Mouse (Mus musculus): ENCODE results near the gene Alpk1. TPM values are rescaled to one million over a fixed set of nuclear protein-coding genes. Genes with fewer than 3 reads are reported as not detected.

Gene Alpk1
- polyA plus RNA-seq, 1 experiment from 2014 or later = 0.60 TPM

DNA sequence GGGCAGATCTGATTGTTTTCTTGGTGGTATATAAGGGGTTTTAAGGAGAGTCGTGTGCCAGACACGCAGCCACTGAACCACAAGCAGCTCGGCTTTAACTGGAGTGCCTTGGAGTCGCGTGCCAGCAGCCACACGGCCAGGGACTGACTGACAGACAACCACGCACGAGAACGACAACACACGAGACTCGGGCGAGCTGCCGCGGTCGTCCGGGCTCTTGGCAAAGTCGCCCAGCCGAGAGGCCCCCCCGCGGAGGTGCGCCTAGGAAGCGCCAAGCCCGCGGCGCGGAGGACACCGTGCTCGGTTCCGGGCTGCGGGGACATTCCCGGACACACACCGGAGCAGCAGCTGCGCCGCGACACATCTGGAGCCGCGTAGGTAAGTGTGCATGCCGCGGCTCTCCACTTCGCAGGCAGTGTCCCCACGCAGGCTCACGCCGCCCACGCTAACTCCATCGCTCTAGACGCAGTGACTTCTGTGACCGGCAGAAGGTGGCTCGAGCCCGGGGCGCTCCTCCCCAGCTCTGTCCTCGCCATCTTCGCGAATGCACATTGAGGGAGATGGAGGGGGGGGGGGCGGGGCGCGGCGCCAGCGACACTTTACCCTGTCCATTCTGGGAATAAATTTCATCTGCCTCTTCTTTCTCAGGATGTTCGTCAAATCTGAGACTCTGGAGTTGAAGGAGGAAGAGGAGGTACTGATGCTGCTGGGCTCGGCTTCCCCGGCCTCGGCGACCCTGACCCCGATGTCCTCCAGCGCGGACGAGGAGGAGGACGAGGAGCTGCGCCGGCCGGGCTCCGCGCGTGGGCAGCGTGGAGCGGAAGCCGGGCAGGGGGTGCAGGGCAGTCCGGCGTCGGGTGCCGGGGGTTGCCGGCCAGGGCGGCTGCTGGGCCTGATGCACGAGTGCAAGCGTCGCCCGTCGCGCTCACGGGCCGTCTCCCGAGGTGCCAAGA is 147.0 kb downstream of the Alpk1 start, which contains the start of gene Neurog2:
Neurog2 (plus strand) TSS at position 56 of the 953 bp plus-strand sequence.
- H3K27me3 ChIP-seq (ENCODE audit: control insufficient read depth, insufficient read depth, low read length) = peaks cover 72% of the 10 kb centered on the region
- no peak for DNase-seq (ENCODE audit: low spot score)
- peaks cover 7% of the 10 kb centered on the region for H3K4me1 ChIP-seq (ENCODE audit: control insufficient read depth, insufficient read depth, low read length)
- H3K4me2 ChIP-seq (ENCODE audit: low read depth, low read length) = peak within 1 kb of the TSS; percentile 64
- H3K36me3 ChIP-seq (replicated peaks; ENCODE audit: control insufficient read depth, insufficient read depth, low read depth, low read length) = no peaks in the 10 kb centered on the region
- peak within 1 kb of the TSS; percentile 34 for H3K9ac ChIP-seq (replicated peaks; ENCODE audit: low read length)
- WGBS = under 1% methylated on average over 90 of the region's 92 CpGs
- no peaks in the 10 kb centered on the region for H3K9me3 ChIP-seq (replicated peaks; ENCODE audit: control insufficient read depth, low read length)
- ATAC-seq (replicated peaks; ENCODE audit: insufficient number of reproducible peaks, low FRiP score, low TSS enrichment, low read depth) = peak; percentile 63
- peak within 1 kb of the TSS; percentile 36 for H3K4me3 ChIP-seq (ENCODE audit: low read depth, low read length)
- no peak within 1 kb of the TSS for H3K27ac ChIP-seq (replicated peaks; ENCODE audit: low read depth, low read length)

DNA sequence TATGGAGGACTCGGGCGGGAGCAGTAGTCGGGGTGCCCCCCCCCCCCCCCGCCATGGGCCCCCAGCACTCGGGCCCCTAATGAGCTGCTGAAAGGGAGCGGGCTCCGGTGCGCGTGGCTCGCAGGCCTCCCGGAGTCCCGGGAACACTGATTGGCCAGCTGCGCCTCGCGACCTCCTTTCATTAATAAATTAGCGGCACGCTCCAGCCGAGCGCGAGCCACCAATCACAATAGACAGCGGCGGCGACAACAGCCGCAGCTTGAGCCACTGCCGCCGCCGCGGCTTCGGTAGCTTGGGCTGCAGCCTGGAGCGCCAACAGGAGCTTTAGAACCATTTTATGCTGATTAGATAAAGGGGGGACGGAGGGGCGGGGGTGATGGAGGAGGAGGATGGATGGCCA is 147.8 kb downstream of the Alpk1 start:
- H3K9ac ChIP-seq (replicated peaks; ENCODE audit: low read length) = no peak overlapping the region; the same call in 1 of the 2 replicates
- peak; percentile 69 for DNase-seq (ENCODE audit: low spot score)
- WGBS = 0% methylated on average over 32 of the region's 32 CpGs
- peak; percentile 58 for ATAC-seq (replicated peaks; ENCODE audit: insufficient number of reproducible peaks, low FRiP score, low TSS enrichment, low read depth)
- peak overlapping the region; percentile 64 for H3K4me2 ChIP-seq (ENCODE audit: low read depth, low read length)
- peaks cover 7% of the 10 kb centered on the region for H3K4me1 ChIP-seq (ENCODE audit: control insufficient read depth, insufficient read depth, low read length)
- H3K36me3 ChIP-seq (replicated peaks; ENCODE audit: control insufficient read depth, insufficient read depth, low read depth, low read length) = no peaks in the 10 kb centered on the region
- H3K4me3 ChIP-seq (ENCODE audit: low read depth, low read length) = peak overlapping the region; percentile 36
- H3K27ac ChIP-seq (replicated peaks; ENCODE audit: low read depth, low read length) = no peak overlapping the region
- H3K27me3 ChIP-seq (ENCODE audit: control insufficient read depth, insufficient read depth, low read length) = peaks cover 72% of the 10 kb centered on the region
- H3K9me3 ChIP-seq (replicated peaks; ENCODE audit: control insufficient read depth, low read length) = no peaks in the 10 kb centered on the region

DNA sequence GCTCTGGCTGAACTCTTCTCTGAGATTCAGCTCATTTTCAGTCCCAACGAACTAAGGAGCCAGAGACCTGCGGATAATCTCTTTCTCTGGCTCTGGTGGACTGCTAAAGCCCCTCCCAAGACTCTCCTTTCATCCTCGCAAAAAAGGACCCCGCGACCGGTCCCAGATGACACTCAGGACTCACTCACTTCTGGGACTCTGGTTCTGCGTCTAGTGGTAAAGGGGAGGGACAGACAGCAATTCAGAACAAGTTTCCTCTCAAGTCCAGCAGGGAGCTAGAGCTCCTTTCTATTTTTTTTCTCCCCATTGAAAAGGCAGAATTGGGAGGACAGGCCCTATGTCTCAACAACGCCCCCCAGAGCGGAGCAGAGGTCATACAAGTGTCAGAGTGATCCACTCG is 148.7 kb downstream of the Alpk1 start:
- H3K4me3 ChIP-seq (ENCODE audit: low read depth, low read length) = no peak overlapping the region
- no peak overlapping the region for H3K9ac ChIP-seq (replicated peaks; ENCODE audit: low read length)
- H3K36me3 ChIP-seq (replicated peaks; ENCODE audit: control insufficient read depth, insufficient read depth, low read depth, low read length) = no peaks in the 10 kb centered on the region
- no peak for DNase-seq (ENCODE audit: low spot score)
- ATAC-seq (replicated peaks; ENCODE audit: insufficient number of reproducible peaks, low FRiP score, low TSS enrichment, low read depth) = no peak
- H3K4me1 ChIP-seq (ENCODE audit: control insufficient read depth, insufficient read depth, low read length) = peaks cover 7% of the 10 kb centered on the region
- WGBS = under 1% methylated on average over 10 of the region's 10 CpGs
- H3K4me2 ChIP-seq (ENCODE audit: low read depth, low read length) = no peak overlapping the region
- H3K9me3 ChIP-seq (replicated peaks; ENCODE audit: control insufficient read depth, low read length) = no peaks in the 10 kb centered on the region
- no peak overlapping the region for H3K27ac ChIP-seq (replicated peaks; ENCODE audit: low read depth, low read length)
- H3K27me3 ChIP-seq (ENCODE audit: control insufficient read depth, insufficient read depth, low read length) = peaks cover 77% of the 10 kb centered on the region

DNA sequence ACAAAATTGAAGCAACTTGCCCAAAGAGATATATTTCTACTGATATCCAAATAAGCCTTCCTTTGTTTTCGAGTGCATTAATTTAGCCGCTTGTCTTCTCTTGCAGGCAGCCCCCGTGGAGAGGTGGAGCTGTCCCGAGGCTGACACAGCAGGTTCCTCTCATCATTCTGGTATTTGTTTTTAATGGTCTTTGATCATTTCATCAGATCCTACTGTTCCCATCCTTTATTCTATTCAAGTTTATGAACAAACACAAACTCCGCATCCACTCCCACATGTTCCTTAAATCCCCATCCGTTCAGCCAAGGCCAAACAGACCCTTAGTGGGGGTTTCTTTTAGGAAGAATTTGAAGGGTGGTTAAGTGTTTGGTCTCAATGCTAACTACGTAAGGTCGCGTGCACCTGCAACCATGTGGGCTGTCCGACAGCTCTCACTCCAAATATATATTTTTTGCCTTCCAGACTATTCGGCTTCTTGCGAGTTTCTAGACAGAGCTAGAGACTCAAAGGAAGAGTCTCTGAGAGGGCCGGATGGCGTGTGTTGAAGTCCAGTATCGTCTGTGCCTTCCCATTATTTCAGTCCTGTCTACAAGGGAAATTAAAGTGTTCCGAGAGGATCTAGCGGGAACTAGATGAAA is 149.5 kb downstream of the Alpk1 start:
- Histone ChIP-seq H3K4me2 (ENCODE audit: low read depth, low read length) (no peak overlapping the region), H3K9ac (replicated peaks; ENCODE audit: low read length) (no peak overlapping the region), H3K4me1 (ENCODE audit: control insufficient read depth, insufficient read depth, low read length) (peaks cover 7% of the 10 kb centered on the region), H3K9me3 (replicated peaks; ENCODE audit: control insufficient read depth, low read length) (no peaks in the 10 kb centered on the region), H3K36me3 (replicated peaks; ENCODE audit: control insufficient read depth, insufficient read depth, low read depth, low read length) (no peaks in the 10 kb centered on the region), H3K27me3 (ENCODE audit: control insufficient read depth, insufficient read depth, low read length) (peaks cover 80% of the 10 kb centered on the region), H3K27ac (replicated peaks; ENCODE audit: low read depth, low read length) (no peak overlapping the region), H3K4me3 (ENCODE audit: low read depth, low read length) (no peak overlapping the region)
- ATAC-seq (replicated peaks; ENCODE audit: insufficient number of reproducible peaks, low FRiP score, low TSS enrichment, low read depth) (no peak), DNase-seq (ENCODE audit: low spot score) (no peak)
- 6% methylated on average over 17 of the region's 17 CpGs for WGBS

DNA sequence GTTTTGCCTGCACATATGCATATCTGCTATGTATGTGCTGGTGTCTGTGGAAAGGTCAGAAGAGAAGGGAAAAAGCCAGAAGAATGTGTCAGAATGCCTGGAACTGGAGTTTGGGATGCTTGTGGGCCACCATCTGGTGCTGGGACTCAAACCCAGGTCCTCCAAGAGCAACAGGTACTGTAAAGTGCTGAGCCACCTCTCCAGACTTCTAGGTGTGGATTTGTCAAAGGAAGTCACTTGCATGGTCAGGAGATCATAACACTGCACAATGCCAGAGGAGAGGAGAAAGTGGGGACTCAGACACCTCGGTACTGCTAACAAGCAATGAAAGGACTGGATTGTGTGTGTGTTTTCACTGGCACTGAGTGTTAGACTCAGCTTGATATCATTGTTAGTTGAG is 150.1 kb downstream of the Alpk1 start:
- peaks cover 7% of the 10 kb centered on the region for H3K4me1 ChIP-seq (ENCODE audit: control insufficient read depth, insufficient read depth, low read length)
- no peaks in the 10 kb centered on the region for H3K36me3 ChIP-seq (replicated peaks; ENCODE audit: control insufficient read depth, insufficient read depth, low read depth, low read length)
- ATAC-seq (replicated peaks; ENCODE audit: insufficient number of reproducible peaks, low FRiP score, low TSS enrichment, low read depth) (no peak), DNase-seq (ENCODE audit: low spot score) (no peak)
- no peak overlapping the region for H3K9ac ChIP-seq (replicated peaks; ENCODE audit: low read length)
- no peaks in the 10 kb centered on the region for H3K9me3 ChIP-seq (replicated peaks; ENCODE audit: control insufficient read depth, low read length)
- H3K4me2 ChIP-seq (ENCODE audit: low read depth, low read length) = no peak overlapping the region
- 0% methylated on average over 1 of the region's 1 CpGs for WGBS
- H3K27ac ChIP-seq (replicated peaks; ENCODE audit: low read depth, low read length) = no peak overlapping the region
- H3K4me3 ChIP-seq (ENCODE audit: low read depth, low read length) = no peak overlapping the region
- H3K27me3 ChIP-seq (ENCODE audit: control insufficient read depth, insufficient read depth, low read length) = peaks cover 86% of the 10 kb centered on the region

DNA sequence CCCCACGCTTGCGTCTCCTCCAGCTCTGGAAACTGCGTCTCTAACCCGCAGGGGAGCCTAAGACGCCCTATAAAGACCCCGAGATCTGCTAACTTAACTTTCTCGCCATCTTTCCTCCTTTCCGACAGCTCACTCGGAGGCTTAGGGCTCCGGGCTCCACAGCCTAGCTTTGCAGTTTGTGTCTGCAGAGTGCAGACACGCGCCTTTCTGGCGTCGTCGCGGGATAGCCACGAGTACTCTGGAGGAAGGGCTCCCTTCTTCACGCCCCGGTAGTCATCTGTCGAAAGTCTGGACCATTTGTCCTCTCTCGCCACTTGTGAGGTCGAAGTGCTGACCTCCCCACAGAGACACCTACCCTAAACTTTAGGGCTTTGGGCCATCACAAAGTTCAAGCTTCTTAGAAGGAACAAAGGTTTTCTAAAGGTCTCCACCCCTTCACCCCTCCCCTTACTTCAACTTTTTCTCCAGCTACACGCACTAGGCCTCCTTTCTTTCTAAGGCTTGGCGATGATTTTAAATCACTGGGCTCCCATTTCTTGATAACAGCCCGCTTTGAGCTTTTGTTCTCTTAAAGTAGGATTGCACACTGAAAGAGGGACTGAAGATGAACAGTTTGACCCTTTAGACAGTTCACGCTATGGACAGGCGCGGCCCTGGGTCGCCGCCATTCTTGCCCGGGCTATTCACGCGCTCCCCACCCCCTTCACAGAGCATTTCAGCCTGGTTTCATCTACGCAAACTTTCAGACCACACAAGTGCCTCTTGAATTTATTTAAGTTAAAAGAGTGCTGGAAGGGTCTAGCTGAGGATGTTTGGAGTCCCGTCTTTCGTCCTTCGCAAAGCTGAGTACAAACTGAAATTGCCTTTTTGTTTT is 151.8 kb downstream of the Alpk1 start:
- H3K4me2 ChIP-seq (ENCODE audit: low read depth, low read length) = no peak overlapping the region; the same call in 1 of the 2 replicates
- no peaks in the 10 kb centered on the region for H3K9me3 ChIP-seq (replicated peaks; ENCODE audit: control insufficient read depth, low read length)
- WGBS = under 1% methylated on average over 37 of the region's 37 CpGs
- H3K4me3 ChIP-seq (ENCODE audit: low read depth, low read length) = no peak overlapping the region
- no peak for DNase-seq (ENCODE audit: low spot score)
- peaks cover 4% of the 10 kb centered on the region for H3K4me1 ChIP-seq (ENCODE audit: control insufficient read depth, insufficient read depth, low read length)
- no peak overlapping the region for H3K27ac ChIP-seq (replicated peaks; ENCODE audit: low read depth, low read length)
- H3K27me3 ChIP-seq (ENCODE audit: control insufficient read depth, insufficient read depth, low read length) = peaks cover 72% of the 10 kb centered on the region
- H3K9ac ChIP-seq (replicated peaks; ENCODE audit: low read length) = no peak overlapping the region
- ATAC-seq (replicated peaks; ENCODE audit: insufficient number of reproducible peaks, low FRiP score, low TSS enrichment, low read depth) = no peak
- H3K36me3 ChIP-seq (replicated peaks; ENCODE audit: control insufficient read depth, insufficient read depth, low read depth, low read length) = no peaks in the 10 kb centered on the region

DNA sequence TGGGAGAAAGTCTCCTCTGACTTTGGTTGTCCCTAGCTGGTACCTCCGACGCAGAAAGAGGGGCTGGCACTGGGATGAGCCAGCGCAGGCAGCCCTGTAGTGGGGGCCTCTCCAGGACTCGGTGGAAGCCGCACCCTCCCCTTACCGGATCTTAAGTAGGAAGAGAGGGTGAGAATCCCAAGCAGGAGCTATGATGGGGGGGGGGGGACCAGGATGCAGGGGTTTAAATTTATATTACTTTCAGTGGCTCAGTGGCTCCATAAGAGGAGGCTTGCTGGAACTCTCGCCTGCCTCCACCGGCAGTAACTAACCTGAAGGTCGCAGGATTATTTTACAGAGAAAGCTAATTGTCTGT is 152.4 kb downstream of the Alpk1 start:
- ATAC-seq (replicated peaks; ENCODE audit: insufficient number of reproducible peaks, low FRiP score, low TSS enrichment, low read depth) (0 out of 2 replicates have a peak, but pooled peaks have one; percentile 2), DNase-seq (ENCODE audit: low spot score) (no peak)
- no peaks in the 10 kb centered on the region; the same call in 1 of the 2 replicates for H3K4me1 ChIP-seq (ENCODE audit: control insufficient read depth, insufficient read depth, low read length)
- no peaks in the 10 kb centered on the region for H3K9me3 ChIP-seq (replicated peaks; ENCODE audit: control insufficient read depth, low read length)
- H3K27me3 ChIP-seq (ENCODE audit: control insufficient read depth, insufficient read depth, low read length) = peaks cover 66% of the 10 kb centered on the region
- H3K9ac ChIP-seq (replicated peaks; ENCODE audit: low read length) = no peak overlapping the region
- H3K27ac ChIP-seq (replicated peaks; ENCODE audit: low read depth, low read length) = no peak overlapping the region
- no peak overlapping the region for H3K4me3 ChIP-seq (ENCODE audit: low read depth, low read length)
- H3K4me2 ChIP-seq (ENCODE audit: low read depth, low read length) = no peak overlapping the region
- no peaks in the 10 kb centered on the region for H3K36me3 ChIP-seq (replicated peaks; ENCODE audit: control insufficient read depth, insufficient read depth, low read depth, low read length)
- WGBS = under 1% methylated on average over 9 of the region's 9 CpGs
